Mouse (Mus musculus): Measurements from ENCODE around the gene Usp22. TPM values are rescaled to one million over a fixed set of nuclear protein-coding genes. Genes with fewer than 3 reads are reported as not detected.

Usp22 gene
- 207 and 238 TPM in 2 replicates for polyA plus RNA-seq (2015; fragmentation: Nextera tagmentation; extraction: Ambion mirVana)

GRCm38 (mm10) chr11:61174821-61175658 lies at the start of gene Usp22:
Gene Usp22 (minus strand): TSS chr11:61175055.

GRCm38 (mm10) chr11:61207487-61208246 lies 32.8 kb upstream of the Usp22 start, which contains the start of gene Aldh3a1:
Gene Aldh3a1 (plus strand): TSS chr11:61207537.

GRCm38 (mm10) chr11:61126606-61127355 lies 48.1 kb downstream of the Usp22 start, which contains the start of gene Tnfrsf13b:
Gene Tnfrsf13b (plus strand): TSS chr11:61126755.

Other genes with a start within 250 kb of the Usp22 start
- 24.3 and 24.4 TPM in 2 replicates for gene Map2k3, start 243.0 kb downstream of the Usp22 start, polyA plus RNA-seq (2015; fragmentation: Nextera tagmentation; extraction: Ambion mirVana)
- 3.2 and 4.3 TPM in 2 replicates for gene Kcnj12, start 152.5 kb downstream of the Usp22 start, polyA plus RNA-seq (2015; fragmentation: Nextera tagmentation; extraction: Ambion mirVana)
- 1.9 and 2.5 TPM in 2 replicates for gene Tnfrsf13b, start 48.3 kb downstream of the Usp22 start, polyA plus RNA-seq (2015; fragmentation: Nextera tagmentation; extraction: Ambion mirVana)
- 1.2 and 1.3 TPM in 2 replicates for gene Aldh3a1, start 32.5 kb upstream of the Usp22 start, polyA plus RNA-seq (2015; fragmentation: Nextera tagmentation; extraction: Ambion mirVana)
- 35.2 and 36.1 TPM in 2 replicates for gene Aldh3a2, start 92.4 kb upstream of the Usp22 start, polyA plus RNA-seq (2015; fragmentation: Nextera tagmentation; extraction: Ambion mirVana)
- 0.28 and 0.39 TPM in 2 replicates for gene Slc47a2, start 167.8 kb upstream of the Usp22 start, polyA plus RNA-seq (2015; fragmentation: Nextera tagmentation; extraction: Ambion mirVana)
- 3.2 and 5.5 TPM in 2 replicates for gene Slc47a1, start 203.3 kb upstream of the Usp22 start, polyA plus RNA-seq (2015; fragmentation: Nextera tagmentation; extraction: Ambion mirVana)